Mouse (Mus musculus) brain, embryonic 14.5 days (tissue): ENCODE results near the gene Cpd.

Source experiments
- CTCF ChIP-seq: fragments of 200-500 bp; IDR thresholded peaks from 2 replicates; pipeline ENCODE4 v1.5.1; 2012; ENCODE audit warnings: inconsistent platforms, mild to moderate bottlenecking, moderate library complexity, borderline replicate concordance; ENCODE audit not compliant: insufficient read depth, insufficient read length; ENCODE audit errors: extremely low read depth
- POLR2A ChIP-seq: fragments of 200-500 bp; IDR thresholded peaks from 2 replicates; pipeline ENCODE4 v1.6.1; 2012; ENCODE audit warnings: mild to moderate bottlenecking, inconsistent platforms, borderline replicate concordance; ENCODE audit not compliant: poor library complexity, insufficient read depth, insufficient read length, severe bottlenecking; ENCODE audit errors: extremely low read depth

DNA sequence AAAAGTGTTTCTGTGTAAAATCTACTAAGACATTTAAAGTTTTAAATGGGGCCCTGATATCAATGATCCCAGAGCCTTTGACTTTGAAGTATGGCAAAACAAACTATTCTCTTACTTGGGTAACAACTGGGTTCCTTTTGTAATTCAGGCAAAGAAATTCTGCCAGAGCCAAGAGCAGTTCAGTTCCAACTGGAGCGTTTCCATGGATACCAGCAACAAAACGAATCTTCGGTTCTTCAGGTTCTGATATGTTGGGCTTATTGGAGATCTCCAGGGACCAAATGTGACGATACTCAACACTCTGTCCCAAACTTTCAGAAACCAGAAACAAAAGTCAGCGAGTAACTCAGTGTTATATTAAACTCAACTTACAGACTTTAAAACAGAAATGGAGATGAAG is 51.5 kb downstream of the Cpd start:
- TF ChIP-seq CTCF: no peak
- TF ChIP-seq POLR2A: no peak
